Mouse (Mus musculus) hindbrain, embryonic 11.5 days (tissue): ENCODE data around the gene Wipf1. TPM values are rescaled to one million over a fixed set of nuclear protein-coding genes. Genes with fewer than 3 reads are reported as not detected.
"Not testable (repeated sequence)": the region's sequence is repeated elsewhere in the genome, so short reads cannot be mapped to it uniquely, and the experiment has no call there.

Experiments
- ATAC-seq: fragments of 200-750 bp; cut with Nextera tagmentation; 2 replicates; pipeline ENCODE4 v1.8.0; 2017; ENCODE audit warnings: mild to moderate bottlenecking, moderate TSS enrichment, moderate library complexity; ENCODE audit not compliant: low FRiP score
- DNase-seq: peaks from one replicate; pipeline ENCODE4 v3.0.0-alpha.2; 2015; ENCODE audit warnings: low spot score
- H3K27ac ChIP-seq: fragments of 300-500 bp; sonication (generic); 2 replicates; pipeline ENCODE4 v1.5.1; 2014; ENCODE audit warnings: mild to moderate bottlenecking, low read depth, low read length
- H3K27me3 ChIP-seq: fragments of 300-500 bp; sonication (generic); 2 replicates; pipeline ENCODE4 v1.6.1; 2014; ENCODE audit warnings: mild to moderate bottlenecking, low read length, moderate library complexity, mixed read lengths; ENCODE audit not compliant: control insufficient read depth, insufficient read depth
- H3K36me3 ChIP-seq: fragments of 300-500 bp; sonication (generic); 2 replicates; pipeline ENCODE4 v1.6.1; 2014; ENCODE audit warnings: mild to moderate bottlenecking, low read length, moderate library complexity, mixed read lengths; ENCODE audit not compliant: control insufficient read depth, insufficient read depth
- H3K4me1 ChIP-seq: fragments of 300-500 bp; sonication (generic); replicated peaks from 2 replicates; pipeline ENCODE4 v1.6.1; 2014; ENCODE audit warnings: low read length, mixed read lengths; ENCODE audit not compliant: control insufficient read depth, insufficient read depth
- H3K4me2 ChIP-seq: fragments of 300-500 bp; sonication (generic); replicated peaks from 2 replicates; pipeline ENCODE4 v1.6.1; 2014; ENCODE audit warnings: mild to moderate bottlenecking, low read depth, low read length
- H3K4me3 ChIP-seq: fragments of 300-500 bp; sonication (generic); 2 replicates; pipeline ENCODE4 v1.5.1; 2014; ENCODE audit warnings: low read depth, low read length
- H3K9ac ChIP-seq: fragments of 300-500 bp; sonication (generic); 2 replicates; pipeline ENCODE4 v1.6.1; 2014; ENCODE audit warnings: low read depth, low read length
- H3K9me3 ChIP-seq: fragments of 300-500 bp; sonication (generic); 2 replicates; pipeline ENCODE4 v1.6.1; 2016; ENCODE audit warnings: low read length; ENCODE audit not compliant: control insufficient read depth
- WGBS: fragments of 180-500 bp; shearing (Covaris S2); extraction: QIAGEN DNeasy Blood & Tissue Kit; methylation state at CpG from one replicate; pipeline ENCODE4 v1.1.7; 2014; 5-methylcytosine and 5-hydroxymethylcytosine counted together
- polyA plus RNA-seq: library from polyadenylated mRNA; unstranded; fragments of >200 nt; fragmentation: Nextera tagmentation; extraction: Ambion mirVana; gene quantifications from 2 replicates; pipeline ENCODE4 v1.2.1, GENCODE M21; 2014

The Wipf1 gene
- polyA plus RNA-seq, 1 experiment from 2014 or later, result 9.7 TPM

DNA sequence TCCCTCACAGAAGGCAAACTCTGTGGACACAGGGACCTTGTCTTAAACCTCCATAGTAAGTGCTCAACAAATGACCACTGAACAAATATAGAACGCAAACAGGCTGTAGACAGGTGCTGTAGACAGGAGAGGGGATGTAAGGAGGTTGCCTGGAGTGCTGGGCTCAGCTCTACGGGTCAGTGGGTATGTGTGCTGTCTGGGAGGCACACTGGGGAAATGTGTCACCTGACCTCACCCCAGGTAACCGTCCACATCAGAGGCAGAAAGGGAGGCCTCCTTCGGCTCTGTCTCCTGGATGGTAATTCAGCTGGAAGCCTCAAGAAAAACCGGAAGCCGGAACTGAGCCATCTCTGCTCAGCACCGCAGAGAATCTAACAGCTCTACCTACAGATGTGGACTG is 21.6 kb downstream of the Wipf1 start:
- H3K9me3 ChIP-seq, result no peaks in the 10 kb centered on the region
- H3K4me1 ChIP-seq, result no peaks in the 10 kb centered on the region
- no peaks in the 10 kb centered on the region for H3K36me3 ChIP-seq
- no peaks in the 10 kb centered on the region for H3K27me3 ChIP-seq
- no peak for DNase-seq
- H3K4me2 ChIP-seq, result no peak overlapping the region
- H3K9ac ChIP-seq, result no peak overlapping the region
- no peak overlapping the region for H3K4me3 ChIP-seq
- H3K27ac ChIP-seq, result no peak overlapping the region
- ATAC-seq, result no peak
- WGBS, result 74% methylated on average over 7 of the region's 7 CpGs

DNA sequence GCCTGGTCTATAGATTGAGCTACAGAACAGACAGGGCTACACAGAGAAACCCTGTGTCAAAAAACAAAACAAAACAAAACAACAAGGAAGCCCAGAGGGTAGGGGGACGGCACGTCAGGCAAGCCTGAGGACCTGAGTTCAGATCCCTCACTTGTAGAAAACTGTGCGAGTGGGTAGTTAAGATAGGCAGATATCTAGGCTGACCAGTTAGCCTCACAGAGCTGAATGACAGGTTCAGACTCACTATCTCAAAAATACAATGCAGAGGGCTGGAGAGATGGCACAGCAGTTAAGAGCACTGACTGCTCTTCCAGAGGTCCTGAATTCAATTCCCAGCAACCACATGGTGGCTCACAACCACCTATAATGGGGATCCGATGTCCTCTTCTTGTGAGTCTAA is 23.2 kb downstream of the Wipf1 start:
- not testable (repeated sequence) for H3K9me3 ChIP-seq, DNase-seq, H3K27ac ChIP-seq, H3K4me1 ChIP-seq, H3K4me2 ChIP-seq, ATAC-seq, H3K4me3 ChIP-seq, H3K36me3 ChIP-seq, H3K9ac ChIP-seq, H3K27me3 ChIP-seq
- WGBS, result 93% methylated on average over 4 of the region's 4 CpGs

DNA sequence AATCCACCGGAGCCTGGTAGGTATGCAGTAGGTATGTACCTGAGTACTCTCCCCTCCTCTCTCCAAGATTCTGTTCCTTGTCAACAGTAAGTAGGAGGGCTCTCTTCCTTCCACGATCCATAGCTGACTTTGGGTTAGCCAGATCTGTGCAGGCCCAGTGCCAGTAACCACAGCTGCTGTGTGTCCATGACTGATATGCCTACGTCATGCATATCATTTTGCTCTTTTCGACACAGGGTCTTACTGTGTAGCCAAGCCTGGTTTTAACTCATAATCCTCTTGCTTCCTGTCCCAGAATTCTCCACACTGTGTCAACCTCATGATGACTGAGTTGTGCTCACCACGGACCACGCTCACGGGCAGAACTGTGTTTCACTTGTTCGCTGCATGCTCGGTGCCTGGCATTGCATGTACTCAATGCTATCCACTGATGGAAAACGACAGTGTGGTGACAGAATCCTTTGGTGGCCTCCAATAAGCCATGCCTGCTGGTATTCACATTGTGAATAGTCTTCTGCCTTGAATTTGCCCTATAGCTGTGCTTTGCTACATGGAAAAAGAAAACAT is 26.6 kb downstream of the Wipf1 start:
- no peak for ATAC-seq
- no peak for DNase-seq
- WGBS, result 94% methylated on average over 10 of the region's 10 CpGs

DNA sequence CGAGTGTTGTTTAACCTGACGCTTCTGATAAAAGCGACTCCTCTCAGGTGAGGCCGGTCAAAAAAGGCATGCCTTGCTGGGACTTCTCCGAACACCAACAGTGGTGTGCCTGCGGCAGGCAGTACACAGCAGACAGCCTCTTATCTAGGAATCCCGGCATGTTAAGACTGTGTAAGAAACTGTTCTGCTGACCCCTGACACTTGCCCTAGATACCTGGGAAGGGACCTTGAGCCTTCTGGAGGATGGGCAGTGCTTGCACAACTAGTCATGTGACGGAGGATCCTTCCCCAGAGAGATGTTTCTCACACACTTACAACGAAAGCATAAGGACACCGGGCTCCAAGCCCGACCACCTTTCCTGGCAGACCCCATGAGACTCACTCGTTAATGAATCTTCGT is 28.7 kb downstream of the Wipf1 start:
- no peaks in the 10 kb centered on the region for H3K27me3 ChIP-seq
- H3K4me3 ChIP-seq, result no peak overlapping the region
- no peaks in the 10 kb centered on the region for H3K9me3 ChIP-seq
- H3K27ac ChIP-seq, result no peak overlapping the region
- DNase-seq (no peak), ATAC-seq (no peak)
- no peak overlapping the region for H3K4me2 ChIP-seq
- WGBS, result 85% methylated on average over 13 of the region's 13 CpGs
- no peaks in the 10 kb centered on the region for H3K36me3 ChIP-seq
- no peaks in the 10 kb centered on the region for H3K4me1 ChIP-seq
- H3K9ac ChIP-seq, result no peak overlapping the region

More for the DNA sequence above, 26.6 kb downstream of the Wipf1 start:
- H3K9me3 ChIP-seq, result no peaks in the 10 kb centered on the region
- H3K36me3 ChIP-seq, result no peaks in the 10 kb centered on the region
- no peak overlapping the region for H3K4me3 ChIP-seq
- no peak overlapping the region for H3K4me2 ChIP-seq
- H3K27me3 ChIP-seq, result no peaks in the 10 kb centered on the region
- H3K27ac ChIP-seq, result no peak overlapping the region
- H3K4me1 ChIP-seq, result no peaks in the 10 kb centered on the region
- H3K9ac ChIP-seq, result no peak overlapping the region

DNA sequence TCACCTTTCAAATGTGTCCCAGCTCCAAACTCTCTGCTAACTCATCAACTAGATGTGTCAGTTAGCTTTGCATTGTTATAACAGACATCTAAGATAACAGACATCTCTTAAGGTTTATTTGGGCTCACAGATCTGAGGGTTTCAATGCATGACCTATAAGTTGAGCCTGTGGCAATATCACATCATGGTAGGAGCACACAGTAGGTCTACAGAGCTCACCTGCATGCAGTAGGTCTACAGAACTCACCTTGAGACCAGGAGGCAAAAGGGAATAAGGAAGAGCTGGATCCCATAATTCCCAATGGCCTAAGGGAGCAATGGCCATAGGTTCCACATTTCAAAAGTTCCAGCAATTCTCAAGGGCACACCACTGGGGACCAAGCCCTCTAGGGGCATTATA is 31.2 kb downstream of the Wipf1 start:
- Histone ChIP-seq H3K4me2 (no peak overlapping the region), H3K4me1 (no peaks in the 10 kb centered on the region), H3K27me3 (no peaks in the 10 kb centered on the region), H3K27ac (no peak overlapping the region), H3K4me3 (no peak overlapping the region), H3K9ac (no peak overlapping the region), H3K9me3 (no peaks in the 10 kb centered on the region), H3K36me3 (no peaks in the 10 kb centered on the region)
- ATAC-seq (no peak), DNase-seq (no peak)

DNA sequence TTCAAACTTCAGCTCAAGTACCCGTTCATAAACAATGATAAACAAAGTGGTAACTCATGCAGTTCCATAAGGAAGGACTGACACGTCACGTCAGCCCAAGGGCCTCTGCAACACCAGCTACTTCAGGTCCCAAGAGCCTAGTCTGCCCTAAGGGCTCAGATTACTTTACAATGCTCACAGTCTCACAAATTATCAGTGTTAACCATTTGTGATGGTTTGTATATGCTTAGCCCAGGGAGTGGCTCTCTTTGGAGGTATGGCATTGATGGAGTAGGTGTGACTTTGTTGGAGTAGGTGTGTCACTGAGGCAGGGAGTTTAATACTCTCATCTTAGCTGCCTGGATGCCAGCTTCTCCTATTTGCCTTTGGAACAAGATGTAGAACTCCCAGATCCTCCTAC is 32.0 kb downstream of the Wipf1 start:
- 74% methylated on average over 3 of the region's 3 CpGs for WGBS
- Histone ChIP-seq H3K27me3 (no peaks in the 10 kb centered on the region), H3K4me3 (no peak overlapping the region), H3K9ac (no peak overlapping the region), H3K4me2 (no peak overlapping the region), H3K4me1 (no peaks in the 10 kb centered on the region), H3K27ac (no peak overlapping the region), H3K9me3 (no peaks in the 10 kb centered on the region), H3K36me3 (no peaks in the 10 kb centered on the region)
- DNase-seq (no peak), ATAC-seq (no peak)

DNA sequence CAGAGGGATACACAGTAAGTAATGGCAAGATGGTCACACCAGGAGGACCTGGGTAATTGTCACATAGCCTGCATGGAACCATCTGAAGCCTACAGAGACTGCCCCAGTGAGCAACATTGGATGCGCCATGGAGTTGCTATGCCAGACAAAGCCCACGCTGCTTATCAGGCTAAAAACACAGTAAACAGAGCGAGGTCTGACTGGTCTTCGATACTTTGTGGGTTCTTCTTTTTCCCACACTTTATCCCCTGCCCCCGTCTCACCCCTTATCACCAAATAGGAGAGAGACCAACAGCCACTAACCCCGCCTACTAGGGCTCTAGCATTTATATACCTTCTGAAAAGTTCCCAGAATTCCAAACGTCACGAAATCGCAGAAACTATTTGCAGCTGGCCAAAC is 32.6 kb downstream of the Wipf1 start:
- H3K9ac ChIP-seq, result no peak overlapping the region
- no peak overlapping the region for H3K4me2 ChIP-seq
- 90% methylated on average over 9 of the region's 9 CpGs for WGBS
- H3K27ac ChIP-seq, result no peak overlapping the region
- no peaks in the 10 kb centered on the region for H3K4me1 ChIP-seq
- DNase-seq, result no peak
- H3K36me3 ChIP-seq, result no peaks in the 10 kb centered on the region
- no peaks in the 10 kb centered on the region for H3K9me3 ChIP-seq
- no peak for ATAC-seq
- H3K27me3 ChIP-seq, result no peaks in the 10 kb centered on the region
- no peak overlapping the region for H3K4me3 ChIP-seq

DNA sequence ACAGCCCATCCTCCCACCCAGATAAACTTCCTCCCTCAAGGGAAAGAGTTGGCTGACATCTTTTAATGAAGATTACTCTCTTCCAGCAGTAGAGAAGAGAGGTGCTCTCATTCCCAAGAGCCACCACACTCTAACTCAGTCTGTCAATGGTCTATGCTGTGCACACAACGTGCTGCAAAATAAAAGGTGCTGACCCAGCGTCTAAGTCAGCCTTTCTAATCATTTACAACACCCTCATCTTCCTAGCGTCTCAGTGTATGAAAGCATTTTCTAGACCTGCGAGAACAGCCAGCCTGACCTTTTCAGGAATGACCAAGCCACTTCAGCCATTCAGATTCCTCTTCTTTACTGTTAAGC is 33.2 kb downstream of the Wipf1 start:
- no peak overlapping the region for H3K4me3 ChIP-seq
- DNase-seq, result no peak
- no peaks in the 10 kb centered on the region for H3K36me3 ChIP-seq
- no peaks in the 10 kb centered on the region for H3K9me3 ChIP-seq
- no peaks in the 10 kb centered on the region for H3K27me3 ChIP-seq
- H3K9ac ChIP-seq, result no peak overlapping the region
- 69% methylated on average over 4 of the region's 4 CpGs for WGBS
- no peak overlapping the region for H3K27ac ChIP-seq
- no peak for ATAC-seq
- H3K4me1 ChIP-seq, result no peaks in the 10 kb centered on the region
- no peak overlapping the region for H3K4me2 ChIP-seq

DNA sequence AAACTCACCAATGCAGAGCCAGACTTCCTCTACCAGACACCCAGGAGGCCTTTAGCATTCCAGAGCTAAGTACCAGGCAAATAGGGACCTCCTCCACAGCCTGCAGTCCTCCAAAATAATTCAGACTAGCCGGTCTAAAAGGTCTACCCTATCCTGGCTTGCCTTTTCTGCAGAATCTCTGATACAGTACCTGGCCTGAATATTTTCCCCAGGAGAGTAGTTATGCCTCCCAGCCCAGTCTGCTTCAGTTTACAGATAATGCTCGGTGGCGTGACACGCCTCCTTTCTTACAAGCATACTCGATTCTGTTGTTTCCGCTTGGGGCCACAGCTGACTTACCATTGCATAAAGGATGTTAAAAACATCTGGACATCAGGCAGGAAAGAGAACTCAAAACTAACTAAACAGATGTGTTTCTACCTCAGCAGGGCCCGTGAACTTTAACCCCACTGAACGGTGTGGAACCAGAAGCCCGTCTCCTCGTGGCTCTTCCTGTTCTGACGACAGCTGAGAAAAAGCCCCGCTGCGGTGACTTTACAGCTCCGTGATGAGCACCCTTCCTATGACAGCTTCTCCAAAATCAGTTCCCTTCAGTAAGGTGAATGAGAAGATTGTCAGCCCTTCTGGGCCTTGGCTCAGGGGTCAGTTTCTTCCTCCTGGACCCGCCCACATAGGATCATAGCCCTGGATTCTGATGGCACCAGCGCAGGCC is 33.8 kb downstream of the Wipf1 start:
- H3K9me3 ChIP-seq, result no peaks in the 10 kb centered on the region
- H3K27me3 ChIP-seq, result no peaks in the 10 kb centered on the region
- no peaks in the 10 kb centered on the region for H3K36me3 ChIP-seq
- WGBS, result 66% methylated on average over 16 of the region's 16 CpGs
- no peak overlapping the region for H3K27ac ChIP-seq
- H3K4me1 ChIP-seq, result no peaks in the 10 kb centered on the region
- no peak overlapping the region for H3K9ac ChIP-seq
- no peak overlapping the region for H3K4me3 ChIP-seq
- no peak overlapping the region for H3K4me2 ChIP-seq
- no peak for ATAC-seq
- no peak for DNase-seq
